Mouse (Mus musculus) cerebellum, postnatal 4 days (tissue): Measurements from ENCODE around the gene Perm1.

ENCODE experiments used
- DNase-seq, 2 experiments: peaks; one replicate each; pipeline ENCODE4 v3.0.0; 2022; ENCODE audit warnings: low spot score in 2 of 2, mixed read lengths in 1 of 2

Perm1 gene

DNA sequence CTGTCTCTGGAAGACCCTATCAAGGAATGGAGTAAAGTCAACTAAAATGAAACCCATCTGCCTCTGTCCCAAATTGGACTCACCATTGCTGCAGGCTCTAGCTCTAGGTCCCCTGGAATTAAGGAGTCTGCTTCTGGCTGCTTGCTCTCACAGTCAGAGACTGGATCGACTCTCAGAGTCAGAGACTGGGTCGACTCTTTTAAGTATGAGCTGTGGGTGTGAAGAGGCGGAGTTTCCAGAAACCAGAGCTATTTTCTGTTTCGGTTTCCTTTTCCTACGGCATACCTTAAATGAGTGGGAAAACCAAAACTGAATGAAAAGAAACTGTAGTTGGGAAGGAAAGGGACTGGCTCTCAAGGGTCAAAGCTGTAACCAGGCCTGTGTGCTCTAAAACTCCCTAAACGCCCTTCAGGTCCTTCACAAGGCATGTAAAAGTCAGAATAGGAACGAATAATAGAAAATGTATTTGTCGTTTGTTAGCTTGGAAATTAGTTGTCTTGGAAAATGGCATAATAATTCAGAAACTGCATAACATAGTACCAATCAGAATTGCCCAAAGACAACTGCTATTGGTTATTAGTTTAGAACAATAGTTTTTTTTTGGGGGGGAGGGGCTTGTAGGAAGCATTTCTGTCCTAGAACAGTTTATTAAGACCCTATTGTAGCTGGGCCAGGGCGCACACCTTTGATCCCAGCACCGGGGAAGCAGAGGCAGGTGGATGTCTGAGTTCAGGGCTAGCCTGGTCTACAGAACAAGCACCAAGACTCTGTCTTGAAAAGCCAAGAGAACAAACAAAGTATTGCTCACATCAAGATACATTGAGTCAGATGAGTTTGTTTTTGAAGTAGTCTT is 14.8 kb upstream of the Perm1 start, which contains the start of gene Isg15:
TSS of gene Isg15 (minus strand) at position 196 of the 853 bp plus-strand sequence.
- DNase-seq, result no peak

DNA sequence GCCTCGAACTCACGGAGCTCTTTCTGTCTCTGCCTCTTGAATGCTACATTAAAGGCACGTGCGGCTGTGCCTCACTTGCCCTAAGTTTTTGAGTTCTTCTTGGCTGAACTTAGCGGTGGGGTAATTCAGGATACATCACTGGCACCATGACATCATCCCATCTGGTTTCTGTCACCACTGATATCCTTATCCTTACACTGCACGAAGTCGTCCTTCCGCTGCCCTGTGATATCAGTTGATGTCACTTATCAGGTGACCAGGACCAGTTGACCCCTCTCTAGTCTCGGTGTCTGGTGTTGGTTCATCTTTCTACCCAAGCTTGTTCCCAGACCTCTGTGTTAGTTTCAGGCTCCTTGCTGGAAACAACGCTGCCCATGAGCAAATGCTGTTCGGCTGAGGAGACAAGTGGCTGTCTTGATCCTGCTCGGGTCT is 13.2 kb upstream of the Perm1 start:
- DNase-seq, result no peak

GRCm38 (mm10) chr4:156203001-156203412 is 12.7 kb upstream of the Perm1 start, which contains the start of gene AW011738:
Gene AW011738 (plus strand): TSS chr4:156203304.
- DNase-seq, result peak in 1 of 2 experiments; percentile 52

DNA sequence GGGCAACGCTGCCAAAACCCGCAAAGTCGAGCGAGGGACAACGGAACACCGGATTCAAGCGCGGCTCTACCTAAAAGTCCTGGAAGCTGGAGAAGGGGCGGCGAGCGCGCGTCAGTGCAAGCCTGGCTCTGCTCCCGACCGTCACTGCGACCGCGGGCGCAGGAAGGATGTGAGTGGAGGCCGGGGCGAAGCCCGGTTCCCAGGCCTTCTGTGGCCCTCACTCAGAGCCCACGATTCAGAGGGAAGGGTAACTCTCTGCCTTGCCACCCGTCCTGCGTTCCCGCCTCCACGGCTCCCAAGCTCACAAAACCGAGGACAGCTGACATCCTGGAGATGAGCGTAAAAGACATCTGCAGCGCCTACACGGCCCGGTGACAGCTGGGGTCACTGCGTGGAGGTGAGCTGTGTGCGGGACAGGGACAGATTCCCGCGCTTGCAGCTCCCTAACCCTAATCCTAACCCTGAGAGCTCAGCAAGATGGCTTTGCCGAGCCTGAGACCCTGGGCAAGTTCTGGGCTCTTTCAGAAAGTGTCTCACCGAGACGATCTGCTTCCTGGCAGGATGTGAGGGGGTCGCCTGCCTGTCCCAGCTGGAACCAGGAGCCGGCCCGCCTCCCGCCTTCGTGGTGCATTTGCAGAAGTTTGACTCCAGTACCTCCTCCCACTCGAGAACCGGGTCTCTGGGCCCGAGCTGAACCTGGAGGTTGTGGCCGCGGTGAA is 12.1 kb upstream of the Perm1 start:
- peak in 1 of 2 experiments; percentile 27 for DNase-seq

DNA sequence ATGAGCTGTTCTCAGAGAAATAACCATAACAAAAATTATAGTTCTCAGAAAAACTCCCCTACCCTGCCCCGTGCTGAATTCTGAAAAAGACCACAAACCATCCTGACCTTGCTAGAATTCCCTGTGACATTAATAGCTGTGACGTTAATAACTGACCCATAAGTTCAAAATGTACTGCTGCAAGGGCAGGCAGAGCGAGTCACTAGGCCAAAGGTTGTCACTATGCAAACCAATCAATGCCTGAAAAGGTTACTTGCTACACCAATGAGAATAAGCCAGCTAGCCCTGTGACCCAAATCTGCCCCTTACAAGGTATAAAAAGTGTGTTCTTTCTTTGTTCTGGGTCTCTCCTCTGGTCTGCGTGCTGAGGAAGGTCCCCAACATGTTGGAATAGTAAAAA is 6.8 kb upstream of the Perm1 start:
- DNase-seq, result no peak

GRCm38 (mm10) chr4:156209963-156210635 is 5.6 kb upstream of the Perm1 start:
- no peak for DNase-seq

- no peak for DNase-seq
Observed at GRCm38 (mm10) chr4:156213134-156213533, 2.5 kb upstream of the Perm1 start.

DNA sequence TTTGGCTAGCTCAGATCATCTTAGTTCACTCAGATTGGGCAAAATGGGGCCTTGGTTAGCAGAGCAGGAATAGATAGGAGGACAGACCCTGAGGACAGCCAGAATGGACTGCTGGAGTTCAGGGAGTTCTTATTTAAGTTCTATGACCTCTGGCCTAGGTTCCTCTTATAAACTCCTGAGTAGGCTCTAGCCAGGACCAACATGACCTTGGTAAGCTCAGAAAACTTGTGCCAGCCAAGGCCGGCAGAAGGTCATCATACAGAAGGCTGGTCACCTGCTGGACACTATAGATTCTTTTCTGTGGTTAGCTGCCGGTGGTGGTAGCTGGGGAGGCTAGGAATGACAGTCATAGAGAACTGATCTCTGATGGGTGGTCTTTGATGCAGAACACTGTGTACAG is 528 bp downstream of the Perm1 start:
- no peak for DNase-seq

DNA sequence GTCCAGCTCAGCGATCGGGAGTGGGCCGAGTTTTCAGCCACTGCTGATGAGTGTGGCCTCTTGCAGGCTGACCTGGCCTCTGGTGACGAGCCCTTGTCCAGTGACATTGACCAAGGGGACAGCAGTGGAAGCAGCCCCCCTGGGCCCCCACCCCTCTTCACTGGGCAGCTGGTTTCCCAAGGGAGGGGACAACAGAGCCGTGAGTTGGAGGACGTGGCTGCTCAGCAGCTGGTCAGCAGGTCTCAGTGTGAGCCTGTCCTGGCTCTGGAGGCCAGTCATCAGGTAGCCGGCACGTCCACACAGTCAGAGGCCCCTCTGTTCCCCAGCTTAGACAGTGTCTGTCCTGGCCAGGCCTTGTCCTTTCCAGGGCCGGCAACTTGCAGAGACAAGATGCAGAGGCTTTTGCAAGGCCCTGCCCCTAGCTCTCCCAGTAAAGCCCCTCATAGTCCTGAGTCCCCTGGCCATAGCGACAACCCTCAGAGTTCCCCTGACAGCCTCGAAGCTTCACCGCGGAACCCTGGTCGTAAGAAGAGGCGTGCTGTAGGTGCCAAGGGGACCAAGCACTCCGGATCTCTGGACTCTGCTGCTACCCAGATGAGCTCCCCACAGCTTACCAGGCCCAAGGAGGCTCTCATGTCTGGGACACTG is 1.5 kb downstream of the Perm1 start:
- no peak for DNase-seq

DNA sequence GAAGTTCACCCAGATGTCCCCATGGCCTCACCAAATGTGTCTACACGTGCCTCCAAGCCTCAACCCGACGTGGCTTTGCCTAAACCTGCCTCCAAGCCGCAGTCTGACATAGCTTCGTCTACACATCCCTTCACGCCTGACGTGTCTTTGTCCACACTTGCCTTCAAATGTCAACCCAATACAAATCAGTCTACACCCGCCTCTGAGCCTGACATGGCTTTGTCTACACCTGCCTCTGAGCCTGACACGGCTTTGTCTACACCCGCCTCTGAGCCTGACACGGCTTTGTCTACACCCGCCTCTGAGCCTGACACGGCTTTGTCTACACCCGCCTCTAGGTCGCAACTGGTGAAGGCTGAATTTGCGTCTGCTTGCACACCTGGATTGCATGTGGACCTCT is 2.2 kb downstream of the Perm1 start:
- no peak for DNase-seq

GRCm38 (mm10) chr4:156219936-156220335 is 4.3 kb downstream of the Perm1 start:
- DNase-seq, result no peak

DNA sequence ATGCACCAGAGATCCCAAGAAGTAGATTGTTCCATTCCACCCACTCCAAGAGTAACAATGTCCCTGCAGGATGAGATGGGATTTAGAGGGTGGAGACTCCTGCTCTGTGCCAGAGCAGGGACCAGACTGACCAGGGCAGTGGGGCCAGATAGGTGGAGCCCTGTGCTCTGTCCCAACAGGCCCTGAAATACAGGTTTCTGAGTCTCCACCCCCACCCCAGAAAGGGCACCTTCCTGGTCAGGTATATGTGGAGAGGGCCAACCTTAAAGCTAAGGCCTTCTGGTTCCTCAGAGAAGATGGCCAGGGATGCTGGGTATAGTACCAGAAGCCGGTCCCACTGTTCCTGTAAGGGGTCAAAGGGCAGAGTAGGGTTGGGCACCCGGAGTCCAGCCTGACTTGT is 8.6 kb downstream of the Perm1 start:
- no peak for DNase-seq

DNA sequence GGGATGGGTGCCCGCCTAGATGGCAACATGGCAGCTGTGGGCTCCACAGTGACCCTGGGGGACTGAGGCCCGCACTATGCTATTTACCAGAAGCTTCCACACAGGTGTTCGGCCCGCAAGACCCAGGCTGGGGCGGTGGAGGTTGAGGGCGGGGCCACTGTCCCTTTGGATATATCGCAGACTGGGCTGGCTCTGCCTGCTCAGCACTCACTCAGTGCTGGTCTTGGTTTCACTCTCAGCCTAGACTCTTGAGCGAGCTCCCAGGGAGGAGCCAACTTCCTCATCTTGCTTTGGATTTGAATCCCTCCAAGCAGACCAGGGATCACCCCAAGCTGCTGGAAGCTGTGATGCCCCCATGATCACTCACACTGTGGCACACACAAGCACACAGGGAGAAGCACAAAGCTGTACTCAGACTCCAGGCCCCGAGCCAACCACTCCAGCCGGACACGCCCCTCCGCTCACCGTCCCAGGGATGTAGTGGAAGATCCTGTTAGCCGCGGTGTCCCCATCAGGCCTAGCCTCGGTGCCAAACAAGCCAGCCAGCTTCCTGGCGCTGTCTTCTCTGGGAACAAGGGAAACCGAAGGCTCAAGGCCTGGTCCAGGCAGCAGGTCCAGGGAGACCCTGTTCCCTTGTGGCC is 12.2 kb downstream of the Perm1 start:
- no peak for DNase-seq

GRCm38 (mm10) chr4:156228393-156229024 is 12.8 kb downstream of the Perm1 start:
- DNase-seq, result no peak

- DNase-seq, result no peak
Observed at GRCm38 (mm10) chr4:156234021-156234501, 18.4 kb downstream of the Perm1 start.

DNA sequence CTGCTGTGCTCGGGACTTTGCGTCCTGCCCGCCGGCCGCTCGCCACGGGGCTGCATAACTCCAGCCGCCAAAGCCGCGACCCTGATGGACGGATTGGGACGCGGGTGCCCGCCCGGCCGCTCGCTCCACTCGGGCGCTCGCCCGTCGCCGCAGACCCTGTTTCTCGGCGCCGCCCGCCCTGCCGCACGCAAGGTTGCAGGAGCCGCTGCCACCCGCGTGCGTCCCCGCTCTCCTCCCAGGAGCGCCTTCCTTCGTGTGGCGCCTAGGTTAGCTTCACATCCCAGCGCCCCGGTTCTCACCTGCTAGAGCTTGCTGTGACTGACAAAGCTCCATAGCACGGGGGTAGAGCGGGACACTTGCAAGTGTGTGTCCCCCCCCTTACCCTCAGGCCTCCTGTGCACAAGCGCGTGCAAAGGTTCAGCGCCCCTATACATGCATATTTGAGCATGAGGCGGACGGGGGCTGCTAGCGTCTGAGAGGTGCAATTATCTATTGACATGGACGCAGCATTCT is 19.1 kb downstream of the Perm1 start, which contains the start of gene Plekhn1:
TSS of gene Plekhn1 (minus strand) at position 157 of the 513 bp plus-strand sequence.
- peak; percentile 52 to 82 for DNase-seq

GRCm38 (mm10) chr4:156235360-156235770 is 19.7 kb downstream of the Perm1 start:
- no peak for DNase-seq

- DNase-seq, result peak; percentile 80 to 89
Observed at GRCm38 (mm10) chr4:156235808-156236533, 20.3 kb downstream of the Perm1 start, which contains the start of gene Noc2l. Gene Noc2l (plus strand): TSS chr4:156236010.
